Mouse (Mus musculus): ENCODE data around the gene Arsa.
"Not testable (repeated sequence)": the region's sequence is repeated elsewhere in the genome, so short reads cannot be mapped to it uniquely, and the experiment has no call there.

The Arsa gene

GRCm38 (mm10) chr15:89454857-89455256 lies 22.4 kb downstream of the Arsa start:
- no peak for DNase-seq (ENCODE audit: low spot score in 2 of 2)

- no peak for DNase-seq (ENCODE audit: low spot score in 2 of 2)
Measured at GRCm38 (mm10) chr15:89453865-89454478, 23.3 kb downstream of the Arsa start, which contains the start of gene Mapk8ip2. Mapk8ip2 (plus strand) TSS chr15:89453913.

GRCm38 (mm10) chr15:89452906-89453864 lies 24.0 kb downstream of the Arsa start:
- DNase-seq (ENCODE audit: low spot score in 2 of 2) = peak in 1 of 2 experiments; percentile 35

- no peak for DNase-seq (ENCODE audit: low spot score in 2 of 2)
Measured at GRCm38 (mm10) chr15:89442486-89443070, 34.6 kb downstream of the Arsa start.

- DNase-seq (ENCODE audit: low spot score in 2 of 2) = no peak
Measured at GRCm38 (mm10) chr15:89435878-89436277, 41.3 kb downstream of the Arsa start.

- DNase-seq (ENCODE audit: low spot score in 2 of 2) = no peak
Measured at GRCm38 (mm10) chr15:89434136-89434535, 43.1 kb downstream of the Arsa start.

- DNase-seq (ENCODE audit: low spot score in 2 of 2) = no peak
Measured at GRCm38 (mm10) chr15:89432946-89433345, 44.3 kb downstream of the Arsa start.

- DNase-seq (ENCODE audit: low spot score in 2 of 2) = no peak
Measured at GRCm38 (mm10) chr15:89431806-89432205, 45.4 kb downstream of the Arsa start.

- no peak for DNase-seq (ENCODE audit: low spot score in 2 of 2)
Measured at GRCm38 (mm10) chr15:89431271-89431670, 46.0 kb downstream of the Arsa start.

- not testable (repeated sequence) for DNase-seq (ENCODE audit: low spot score in 2 of 2)
Measured at GRCm38 (mm10) chr15:89430771-89431170, 46.5 kb downstream of the Arsa start.

- no peak for DNase-seq (ENCODE audit: low spot score in 2 of 2)
Measured at GRCm38 (mm10) chr15:89430341-89430740, 46.9 kb downstream of the Arsa start.

GRCm38 (mm10) chr15:89429352-89430221 lies 47.6 kb downstream of the Arsa start, which contains the start of the genes C730034F03Rik, Gm44502 and Chkb:
C730034F03Rik (plus strand) TSS chr15:89429589.
Gm44502 (minus strand) TSS chr15:89429696.
Chkb (minus strand) TSS chr15:89429908.
- peak; percentile 93 to 95 for DNase-seq (ENCODE audit: low spot score in 2 of 2)

- DNase-seq (ENCODE audit: low spot score in 2 of 2) = peak in 1 of 2 experiments; percentile 46
Measured at GRCm38 (mm10) chr15:89428821-89429351, 48.3 kb downstream of the Arsa start.

- no peak for DNase-seq (ENCODE audit: low spot score in 2 of 2)
Measured at GRCm38 (mm10) chr15:89428136-89428790, 49.0 kb downstream of the Arsa start.

GRCm38 (mm10) chr15:89426716-89427115 lies 50.5 kb downstream of the Arsa start:
- DNase-seq (ENCODE audit: low spot score in 2 of 2) = peak in 1 of 2 experiments; percentile 54

GRCm38 (mm10) chr15:89425711-89426121 lies 51.5 kb downstream of the Arsa start, which contains the start of gene Cpt1b:
Cpt1b (minus strand) TSS chr15:89425863.
- DNase-seq (ENCODE audit: low spot score in 2 of 2) = peak; percentile 82 to 86

- no peak for DNase-seq (ENCODE audit: low spot score in 2 of 2)
Measured at GRCm38 (mm10) chr15:89424621-89425020, 52.6 kb downstream of the Arsa start.

Data from heart, adult 9 months (tissue).